Mouse (Mus musculus): ENCODE results near the gene Asgr2. TPM values are rescaled to one million over a fixed set of nuclear protein-coding genes. Genes with fewer than 3 reads are reported as not detected.
"Not testable (repeated sequence)": the region's sequence is repeated elsewhere in the genome, so short reads cannot be mapped to it uniquely, and the experiment has no call there.

Asgr2 gene
- total RNA-seq, 1 experiment from 2014 or later: not detected

DNA sequence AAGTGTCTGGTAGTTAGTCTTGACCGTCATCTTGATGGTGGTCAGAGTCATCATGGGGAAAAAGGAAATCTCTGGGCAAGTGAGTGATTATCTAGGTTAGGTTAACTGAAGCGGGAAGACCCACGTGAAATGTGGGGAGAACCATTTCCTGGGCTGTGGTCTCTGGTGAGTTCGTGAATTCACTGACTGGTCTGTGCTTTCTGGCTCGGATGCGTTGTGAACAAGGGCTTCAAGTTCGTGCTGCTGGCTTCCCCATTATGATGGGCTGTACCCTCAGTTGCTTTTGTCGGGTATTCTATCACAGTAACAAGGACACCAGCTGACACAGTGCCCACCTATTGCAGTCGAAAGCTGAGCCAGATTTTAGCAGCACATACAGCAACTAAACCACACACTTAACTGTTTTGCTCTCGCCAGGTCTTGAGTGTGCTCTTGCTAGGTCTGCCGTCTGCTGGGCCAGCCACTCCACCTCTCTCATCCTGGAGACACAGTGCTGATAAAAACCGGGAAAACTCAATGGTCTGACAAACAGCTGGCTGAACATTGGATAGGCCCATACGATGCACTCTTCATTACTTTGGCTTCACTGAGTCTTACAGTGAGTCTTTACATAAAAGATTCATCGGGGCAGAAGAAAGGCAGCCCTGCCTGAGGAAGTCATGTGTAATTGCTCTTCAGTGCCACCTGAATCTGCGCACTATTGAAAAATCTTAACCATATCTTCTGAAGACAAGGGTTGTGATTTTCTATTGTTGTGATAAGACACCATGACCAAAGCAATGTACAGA is 11.4 kb upstream of the Asgr2 start:
- ATAC-seq (ENCODE audit: extremely low read depth, insufficient number of reproducible peaks, low FRiP score, poor library complexity, severe bottlenecking): no peak

GRCm38 (mm10) chr11:70084563-70084962 is 7.9 kb upstream of the Asgr2 start:
- ATAC-seq (ENCODE audit: extremely low read depth, insufficient number of reproducible peaks, low FRiP score, poor library complexity, severe bottlenecking): no peak

DNA sequence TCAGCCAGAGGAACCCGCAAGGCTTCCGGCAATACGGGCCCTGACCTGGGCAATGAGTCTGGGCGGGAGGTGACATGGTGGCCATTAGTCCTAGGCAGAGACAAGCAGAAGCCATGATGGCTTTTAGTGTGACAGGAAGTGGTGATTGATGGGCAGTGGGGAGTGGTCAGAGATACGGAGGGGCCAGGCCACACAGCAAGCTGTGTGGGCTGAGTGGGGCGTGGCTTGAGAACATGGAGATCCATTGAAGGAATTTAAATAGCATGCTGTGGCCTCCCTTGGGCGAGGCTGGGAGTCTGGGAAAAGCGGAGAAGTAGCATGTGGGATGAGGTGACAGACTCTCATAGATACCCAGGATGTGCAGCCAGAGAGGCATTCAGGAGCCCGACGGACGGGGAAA is 5.0 kb downstream of the Asgr2 start:
- no peak for ATAC-seq (ENCODE audit: extremely low read depth, insufficient number of reproducible peaks, low FRiP score, poor library complexity, severe bottlenecking)

DNA sequence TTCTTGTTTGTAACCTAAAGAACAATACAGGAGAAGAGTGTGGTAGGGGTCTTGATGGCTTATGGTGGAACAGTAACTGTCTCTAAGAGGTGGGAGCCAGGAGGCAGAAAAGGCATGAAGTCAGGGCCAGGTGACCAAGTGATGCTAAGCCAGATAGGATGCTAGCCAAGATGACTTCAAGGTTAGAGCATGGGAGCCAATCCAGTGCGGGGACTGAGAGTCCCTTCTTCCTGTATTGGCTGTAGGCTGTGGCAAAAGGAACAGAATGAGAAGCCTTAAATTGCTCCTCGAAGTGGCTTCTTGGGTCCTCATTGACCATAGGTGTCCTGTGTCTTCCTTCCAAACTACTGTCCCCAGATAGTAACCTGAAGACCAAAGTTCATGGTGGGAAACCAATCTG is 6.7 kb downstream of the Asgr2 start:
- ATAC-seq (ENCODE audit: extremely low read depth, insufficient number of reproducible peaks, low FRiP score, poor library complexity, severe bottlenecking): no peak

GRCm38 (mm10) chr11:70099809-70100208 is 7.4 kb downstream of the Asgr2 start:
- ATAC-seq (ENCODE audit: extremely low read depth, insufficient number of reproducible peaks, low FRiP score, poor library complexity, severe bottlenecking): no peak

DNA sequence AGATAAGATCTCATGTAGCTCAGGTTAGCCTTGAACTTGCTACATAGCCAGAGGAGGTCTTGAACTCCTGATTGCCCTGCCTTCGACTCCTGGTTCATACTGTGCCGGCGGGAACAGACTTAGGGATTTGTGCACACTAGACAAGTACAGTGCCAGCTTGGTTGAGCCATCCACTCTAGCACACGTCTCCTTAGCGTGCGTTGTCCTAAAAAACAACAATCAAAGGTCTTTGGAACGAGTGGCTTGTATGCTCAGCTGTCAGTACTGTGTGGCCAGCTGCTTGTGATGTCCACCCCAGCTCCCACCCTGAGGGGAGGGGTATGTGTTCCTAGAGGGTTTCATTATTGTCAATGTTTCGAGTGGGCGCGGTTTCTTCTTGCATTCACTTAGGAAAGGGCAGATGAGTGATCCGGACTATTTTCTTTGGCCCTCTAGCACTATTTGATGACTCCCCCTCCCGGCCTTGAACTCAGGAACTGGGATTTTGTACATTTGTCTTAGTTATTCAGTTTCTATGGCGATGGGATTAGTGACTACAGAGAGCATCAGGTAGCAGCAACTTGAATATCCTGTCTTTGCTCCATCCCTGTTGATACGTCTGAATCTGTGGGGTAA is 11.4 kb downstream of the Asgr2 start:
- no peak for ATAC-seq (ENCODE audit: extremely low read depth, insufficient number of reproducible peaks, low FRiP score, poor library complexity, severe bottlenecking)

- no peak for ATAC-seq (ENCODE audit: extremely low read depth, insufficient number of reproducible peaks, low FRiP score, poor library complexity, severe bottlenecking)
These were observed 14.6 kb downstream of the Asgr2 start for GRCm38 (mm10) chr11:70107085-70107484.

DNA sequence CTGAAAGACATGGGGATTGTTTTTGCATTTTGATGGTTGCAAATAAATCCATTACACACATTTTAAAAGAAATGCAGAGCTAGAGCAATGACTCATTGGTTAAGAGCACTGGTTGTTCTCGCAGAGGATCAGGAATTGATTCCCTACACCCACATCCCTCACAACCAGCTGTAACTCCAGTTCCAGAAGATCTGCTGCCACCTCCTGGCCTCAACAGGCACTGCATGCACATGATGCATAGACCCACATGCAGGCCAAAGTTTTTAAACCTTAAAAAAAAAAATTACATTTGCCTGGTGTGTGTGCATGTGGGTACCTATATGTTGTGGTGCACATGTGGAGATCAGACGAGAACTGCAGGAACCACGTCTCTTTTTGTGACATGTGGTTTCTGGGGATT is 17.7 kb downstream of the Asgr2 start:
- ATAC-seq (ENCODE audit: extremely low read depth, insufficient number of reproducible peaks, low FRiP score, poor library complexity, severe bottlenecking): 0 out of 2 replicates have a peak, but pooled peaks have one; percentile 36

GRCm38 (mm10) chr11:70114562-70114961 is 22.1 kb downstream of the Asgr2 start:
- ATAC-seq (ENCODE audit: extremely low read depth, insufficient number of reproducible peaks, low FRiP score, poor library complexity, severe bottlenecking): no peak

GRCm38 (mm10) chr11:70115901-70116300 is 23.5 kb downstream of the Asgr2 start:
- no peak for ATAC-seq (ENCODE audit: extremely low read depth, insufficient number of reproducible peaks, low FRiP score, poor library complexity, severe bottlenecking)

DNA sequence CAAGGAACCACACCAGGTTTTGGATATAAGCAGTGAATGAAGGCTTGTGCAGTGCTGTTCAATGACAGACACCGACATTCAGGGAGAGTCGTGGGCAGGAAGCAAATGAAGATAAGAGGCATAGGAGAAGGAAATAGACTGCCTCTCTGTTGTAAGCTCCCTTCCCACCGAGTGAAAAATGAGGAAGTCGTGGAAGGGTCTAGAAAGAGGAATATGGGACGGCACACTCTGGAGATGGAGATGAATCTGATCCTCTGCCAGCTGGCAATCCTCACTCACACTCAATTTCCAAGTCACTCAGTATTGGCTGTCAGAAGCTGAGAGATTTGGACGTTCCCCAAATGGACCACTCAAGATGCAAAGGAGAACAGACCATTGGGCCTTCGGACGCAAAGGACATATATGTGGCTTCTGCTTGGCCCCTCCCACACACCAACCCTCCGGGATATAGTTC is 37.5 kb downstream of the Asgr2 start, which contains the start of gene Mgl2:
TSS of gene Mgl2 (plus strand) at position 404 of the 454 bp plus-strand sequence.
- no peak for ATAC-seq (ENCODE audit: extremely low read depth, insufficient number of reproducible peaks, low FRiP score, poor library complexity, severe bottlenecking)

- ATAC-seq (ENCODE audit: extremely low read depth, insufficient number of reproducible peaks, low FRiP score, poor library complexity, severe bottlenecking): not testable (repeated sequence)
These were observed 42.6 kb downstream of the Asgr2 start for GRCm38 (mm10) chr11:70135001-70135400.

GRCm38 (mm10) chr11:70135925-70136324 is 43.5 kb downstream of the Asgr2 start:
- not testable (repeated sequence) for ATAC-seq (ENCODE audit: extremely low read depth, insufficient number of reproducible peaks, low FRiP score, poor library complexity, severe bottlenecking)

GRCm38 (mm10) chr11:70139171-70139570 is 46.7 kb downstream of the Asgr2 start:
- ATAC-seq (ENCODE audit: extremely low read depth, insufficient number of reproducible peaks, low FRiP score, poor library complexity, severe bottlenecking): no peak

GRCm38 (mm10) chr11:70151072-70151471 is 58.6 kb downstream of the Asgr2 start:
- no peak for ATAC-seq (ENCODE audit: extremely low read depth, insufficient number of reproducible peaks, low FRiP score, poor library complexity, severe bottlenecking)

Other genes starting within 250 kb of the Asgr2 start
- gene Plscr3, start 246.3 kb upstream of the Asgr2 start, total RNA-seq (2017): 4.4 and 5.0 TPM in 2 replicates
- not detected in 2 replicates for gene Tnk1, start 233.9 kb upstream of the Asgr2 start, total RNA-seq (2017)
- gene Tmem95, start 214.6 kb upstream of the Asgr2 start, total RNA-seq (2017): not detected in 2 replicates
- 9.0 and 9.5 TPM in 2 replicates for gene Kctd11, start 211.2 kb upstream of the Asgr2 start, total RNA-seq (2017)
- 245 and 247 TPM in 2 replicates for gene Acap1, start 197.1 kb upstream of the Asgr2 start, total RNA-seq (2017)
- 2.8 and 3.8 TPM in 2 replicates for gene 2810408A11Rik, start 191.7 kb upstream of the Asgr2 start, total RNA-seq (2017)
- gene Neurl4, start 191.6 kb upstream of the Asgr2 start, total RNA-seq (2017): 64.1 and 71.1 TPM in 2 replicates
- gene Gps2, start 178.8 kb upstream of the Asgr2 start, total RNA-seq (2017): 103 TPM in 2 replicates
- 155 and 165 TPM in 2 replicates for gene Eif5a, start 170.7 kb upstream of the Asgr2 start, total RNA-seq (2017)
- gene Ybx2, start 156.8 kb upstream of the Asgr2 start, total RNA-seq (2017): not detected in 2 replicates
- not detected in 2 replicates for gene Slc2a4, start 144.5 kb upstream of the Asgr2 start, total RNA-seq (2017)
- 0.47 TPM in 1 of 2 replicates, not detected in the other for gene Cldn7, start 127.9 kb upstream of the Asgr2 start, total RNA-seq (2017)
- gene Ctdnep1, start 111.5 kb upstream of the Asgr2 start, total RNA-seq (2017): 31.4 and 42.8 TPM in 2 replicates
- 21.6 and 23.2 TPM in 2 replicates for gene Elp5, start 110.1 kb upstream of the Asgr2 start, total RNA-seq (2017)
- gene Gabarap, start 101.5 kb upstream of the Asgr2 start, total RNA-seq (2017): 397 and 455 TPM in 2 replicates
- gene Phf23, start 96.9 kb upstream of the Asgr2 start, total RNA-seq (2017): 74.4 and 80.3 TPM in 2 replicates
- 41.0 and 41.7 TPM in 2 replicates for gene Dvl2, start 92.0 kb upstream of the Asgr2 start, total RNA-seq (2017)
- 45.2 and 46.7 TPM in 2 replicates for gene Acadvl, start 77.2 kb upstream of the Asgr2 start, total RNA-seq (2017)
- 2.4 and 2.9 TPM in 2 replicates for gene Dlg4, start 75.7 kb upstream of the Asgr2 start, total RNA-seq (2017)
- gene Asgr1, start 38.6 kb upstream of the Asgr2 start, total RNA-seq (2017): not detected in 2 replicates
- gene Mgl2, start 37.7 kb downstream of the Asgr2 start, total RNA-seq (2017): not detected in 2 replicates
- gene Clec10a, start 63.6 kb downstream of the Asgr2 start, total RNA-seq (2017): 2.6 and 3.6 TPM in 2 replicates
- 1.4 and 2.7 TPM in 2 replicates for gene Slc16a11, start 120.1 kb downstream of the Asgr2 start, total RNA-seq (2017)
- 1.5 and 2.1 TPM in 2 replicates for gene Slc16a13, start 128.4 kb downstream of the Asgr2 start, total RNA-seq (2017)
- gene Bcl6b, start 137.2 kb downstream of the Asgr2 start, total RNA-seq (2017): 0.12 TPM in 1 of 2 replicates, not detected in the other
- 21.9 and 26.8 TPM in 2 replicates for gene 0610010K14Rik, start 145.3 kb downstream of the Asgr2 start, total RNA-seq (2017)
- 0.47 and 0.86 TPM in 2 replicates for gene Gm21988, start 147.2 kb downstream of the Asgr2 start, total RNA-seq (2017)
- gene Rnasek, start 147.2 kb downstream of the Asgr2 start, total RNA-seq (2017): 60.4 and 69.0 TPM in 2 replicates
- 9.6 and 10.5 TPM in 2 replicates for gene Alox12, start 162.7 kb downstream of the Asgr2 start, total RNA-seq (2017)
- gene Alox12e, start 230.0 kb downstream of the Asgr2 start, total RNA-seq (2017): 0.35 and 2.0 TPM in 2 replicates

Data from neutrophil, adult 5-6 weeks (primary cell).